Mouse (Mus musculus) heart, postnatal 14 days (tissue): ENCODE data around the gene Sgo2a. TPM values are rescaled to one million over a fixed set of nuclear protein-coding genes. Genes with fewer than 3 reads are reported as not detected.
"Not testable (repeated sequence)": the region's sequence is repeated elsewhere in the genome, so short reads cannot be mapped to it uniquely, and the experiment has no call there.

Source experiments
- DNase-seq, 2 experiments: peaks; one replicate each; pipeline ENCODE4 v3.0.0; 2021 to 2022
- intact Hi-C: fragments of 180-260 bp; cut with DNase I; formaldehyde crosslinking; loops from one replicate; pipeline ENCODE4 v1.15.1; 2025
- long read RNA-seq, 2 experiments: library from polyadenylated mRNA; stranded (forward); transcript quantifications; one replicate each; pipeline ENCODE4 v2.0.0; 2021
- total RNA-seq, 2 experiments: library from RNA; stranded (reverse); gene quantifications; 2 replicates each; pipeline ENCODE4 v1.2.3; 2021

Gene Sgo2a
- total RNA-seq = 1 to 10 TPM; 3.5 to 4.5 TPM
- long read RNA-seq, experiment 1, full-length matches to known transcripts = 2 of 4 reads
- long read RNA-seq, experiment 1, partial matches to known transcripts = 0 of 4 reads
- long read RNA-seq, experiment 1, other reads (novel, unspliced or antisense) = 2 of 4 reads
- long read RNA-seq, experiment 2, full-length matches to known transcripts = 2 of 3 reads
- long read RNA-seq, experiment 2, partial matches to known transcripts = 0 of 3 reads
- long read RNA-seq, experiment 2, other reads (novel, unspliced or antisense) = 1 of 3 reads

- intact Hi-C loops = no loop called here
- peak; percentile 91 to 96 for DNase-seq
Observed at GRCm38 (mm10) chr1:57995432-57996132, at the start of gene Sgo2a. TSS of gene Sgo2a (plus strand) at chr1:57995971.

GRCm38 (mm10) chr1:57947552-57948347 is 48.0 kb upstream of the Sgo2a start:
- no peak for DNase-seq
- intact Hi-C loops = loop anchor here (5.0 kb wide), 1 partner anchor 170 kb away; no protein-coding TSS in a partner anchor

- peak in 1 of 2 experiments; percentile 26 for DNase-seq
Observed at GRCm38 (mm10) chr1:57949195-57949594, 46.6 kb upstream of the Sgo2a start.

GRCm38 (mm10) chr1:57949716-57950115 is 46.1 kb upstream of the Sgo2a start:
- DNase-seq = no peak

More at GRCm38 (mm10) chr1:57949195-57949594, 46.6 kb upstream of the Sgo2a start:
- intact Hi-C loops = loop anchor here (1.0 to 5.0 kb wide), 2 partner anchors 172 to 520 kb away; no protein-coding TSS in a partner anchor

GRCm38 (mm10) chr1:57952509-57952908 is 43.3 kb upstream of the Sgo2a start:
- intact Hi-C loops = no loop called here
- no peak for DNase-seq

More at GRCm38 (mm10) chr1:57949716-57950115, 46.1 kb upstream of the Sgo2a start:
- intact Hi-C loops = loop anchor here (1.0 to 5.0 kb wide), 2 partner anchors 172 to 520 kb away; no protein-coding TSS in a partner anchor

- intact Hi-C loops = no loop called here
- no peak for DNase-seq
Observed at GRCm38 (mm10) chr1:57953586-57954375, 42.0 kb upstream of the Sgo2a start.

GRCm38 (mm10) chr1:57954376-57954765 is 41.4 kb upstream of the Sgo2a start:
- intact Hi-C loops = no loop called here
- no peak for DNase-seq

GRCm38 (mm10) chr1:57955774-57956173 is 40.0 kb upstream of the Sgo2a start:
- no peak for DNase-seq
- intact Hi-C loops = no loop called here

- intact Hi-C loops = loop anchor here (5.0 kb wide), 1 partner anchor 542 kb away; no protein-coding TSS in a partner anchor
- peak; percentile 98 to 99 for DNase-seq
Observed at GRCm38 (mm10) chr1:57969327-57970271, 26.2 kb upstream of the Sgo2a start.

- intact Hi-C loops = loop anchor here (5.0 kb wide), 1 partner anchor 544 kb away; no protein-coding TSS in a partner anchor
- no peak for DNase-seq
Observed at GRCm38 (mm10) chr1:57971588-57971987, 24.2 kb upstream of the Sgo2a start.

GRCm38 (mm10) chr1:57976860-57977259 is 18.9 kb upstream of the Sgo2a start:
- DNase-seq = no peak
- intact Hi-C loops = no loop called here

GRCm38 (mm10) chr1:57989052-57989600 is 6.6 kb upstream of the Sgo2a start:
- intact Hi-C loops = no loop called here
- DNase-seq = peak; percentile 3 to 21

GRCm38 (mm10) chr1:57991277-57991676 is 4.5 kb upstream of the Sgo2a start:
- intact Hi-C loops = no loop called here
- DNase-seq = no peak

GRCm38 (mm10) chr1:57996133-57996615 is 403 bp downstream of the Sgo2a start:
- no peak for DNase-seq
- intact Hi-C loops = no loop called here

GRCm38 (mm10) chr1:57998146-57998545 is 2.4 kb downstream of the Sgo2a start:
- intact Hi-C loops = no loop called here
- DNase-seq = no peak

- intact Hi-C loops, DNase-seq: not testable (repeated sequence)
Observed at GRCm38 (mm10) chr1:58006388-58006787, 10.6 kb downstream of the Sgo2a start.

GRCm38 (mm10) chr1:58018856-58019255 is 23.1 kb downstream of the Sgo2a start, which contains the start of gene Kctd18:
TSS of gene Kctd18 (minus strand) at chr1:58018956.
- intact Hi-C loops = no loop called here
- DNase-seq = no peak

GRCm38 (mm10) chr1:58027707-58028106 is 31.9 kb downstream of the Sgo2a start:
- DNase-seq = no peak
- intact Hi-C loops = no loop called here
